Mouse (Mus musculus) yolk sac, embryonic 10.5 days (tissue): ENCODE data around the gene Cbs.

ENCODE experiments used
- DNase-seq: peaks from one replicate; pipeline ENCODE4 v3.0.0-alpha.2; 2017; ENCODE audit warnings: low spot score

Cbs gene

GRCm38 (mm10) chr17:31588726-31589125 lies 48.3 kb downstream of the Cbs start:
- DNase-seq: no peak

GRCm38 (mm10) chr17:31588115-31588514 lies 48.9 kb downstream of the Cbs start:
- DNase-seq: peak; percentile 37

- DNase-seq: no peak
These were observed 53.3 kb downstream of the Cbs start for GRCm38 (mm10) chr17:31583781-31584180.

- no peak for DNase-seq
These were observed 53.9 kb downstream of the Cbs start for GRCm38 (mm10) chr17:31583185-31583584.

- DNase-seq: no peak
These were observed 56.7 kb downstream of the Cbs start for GRCm38 (mm10) chr17:31580344-31580743.

- DNase-seq: no peak
These were observed 60.5 kb downstream of the Cbs start for GRCm38 (mm10) chr17:31576394-31577175.

GRCm38 (mm10) chr17:31574662-31575061 lies 62.4 kb downstream of the Cbs start:
- no peak for DNase-seq

- no peak for DNase-seq
These were observed 65.3 kb downstream of the Cbs start for GRCm38 (mm10) chr17:31571689-31572088.

GRCm38 (mm10) chr17:31570321-31570925 lies 66.6 kb downstream of the Cbs start:
- DNase-seq: peak; percentile 55

GRCm38 (mm10) chr17:31569756-31570155 lies 67.3 kb downstream of the Cbs start:
- DNase-seq: no peak

- DNase-seq: no peak
These were observed 70.8 kb downstream of the Cbs start for GRCm38 (mm10) chr17:31566276-31566675.

- no peak for DNase-seq
These were observed 71.6 kb downstream of the Cbs start for GRCm38 (mm10) chr17:31565141-31566056.

- no peak for DNase-seq
These were observed 72.2 kb downstream of the Cbs start for GRCm38 (mm10) chr17:31564858-31565140.

GRCm38 (mm10) chr17:31564015-31564857 lies 72.8 kb downstream of the Cbs start, which contains the start of gene Pknox1:
TSS of gene Pknox1 (plus strand) at chr17:31564734.
- DNase-seq: peak; percentile 99

GRCm38 (mm10) chr17:31563632-31564014 lies 73.4 kb downstream of the Cbs start:
- DNase-seq: peak; percentile 57

GRCm38 (mm10) chr17:31559021-31559789 lies 77.8 kb downstream of the Cbs start:
- no peak for DNase-seq
